Mouse (Mus musculus): Measurements from ENCODE around the gene Zfp638. TPM values are rescaled to one million over a fixed set of nuclear protein-coding genes. Genes with fewer than 3 reads are reported as not detected.
"Not testable (repeated sequence)": the region's sequence is repeated elsewhere in the genome, so short reads cannot be mapped to it uniquely, and the experiment has no call there.

The Zfp638 gene
- polyA plus RNA-seq, 1 experiment from 2014 or later = 102 TPM

GRCm38 (mm10) chr6:84009172-84009872 is 142.4 kb downstream of the Zfp638 start:
- Histone ChIP-seq H3K36me3 (ENCODE audit: control insufficient read depth, insufficient read depth, low read length) (no peaks in the 10 kb centered on the region), H3K4me3 (ENCODE audit: low read depth, low read length) (peak overlapping the region; percentile 32; the same call in 1 of the 2 replicates), H3K4me1 (ENCODE audit: control insufficient read depth, insufficient read depth, low read length) (peaks cover 25% of the 10 kb centered on the region), H3K9me3 (ENCODE audit: control insufficient read depth, low read length) (no peaks in the 10 kb centered on the region), H3K4me2 (ENCODE audit: low read depth) (peak overlapping the region; percentile 71), H3K9ac (ENCODE audit: low read length) (no peak overlapping the region), H3K27me3 (ENCODE audit: control insufficient read depth, insufficient read depth, low read length) (0 out of 2 replicates have a peak, but pooled peaks cover 3% of the 10 kb centered on the region), H3K27ac (ENCODE audit: low read depth, low read length) (0 out of 2 replicates have a peak overlapping the region, but pooled peaks have one; percentile 63)
- ATAC-seq (ENCODE audit: insufficient read depth, low FRiP score, low TSS enrichment) (no peak), DNase-seq (ENCODE audit: low spot score) (no peak)
- WGBS = 22% methylated on average over 8 of the region's 8 CpGs

GRCm38 (mm10) chr6:84009915-84010302 is 143.0 kb downstream of the Zfp638 start:
- H3K27ac ChIP-seq (ENCODE audit: low read depth, low read length) = peak overlapping the region; percentile 63; the same call in 1 of the 2 replicates

GRCm38 (mm10) chr6:84010303-84011225 is 143.7 kb downstream of the Zfp638 start:
- DNase-seq (ENCODE audit: low spot score) = no peak

More at GRCm38 (mm10) chr6:84009915-84010302, 143.0 kb downstream of the Zfp638 start:
- Histone ChIP-seq H3K9me3 (ENCODE audit: control insufficient read depth, low read length) (no peaks in the 10 kb centered on the region), H3K9ac (ENCODE audit: low read length) (no peak overlapping the region), H3K36me3 (ENCODE audit: control insufficient read depth, insufficient read depth, low read length) (no peaks in the 10 kb centered on the region), H3K27me3 (ENCODE audit: control insufficient read depth, insufficient read depth, low read length) (0 out of 2 replicates have a peak, but pooled peaks cover 3% of the 10 kb centered on the region), H3K4me1 (ENCODE audit: control insufficient read depth, insufficient read depth, low read length) (peaks cover 25% of the 10 kb centered on the region), H3K4me2 (ENCODE audit: low read depth) (peak overlapping the region; percentile 3; the same call in 1 of the 2 replicates), H3K4me3 (ENCODE audit: low read depth, low read length) (no peak overlapping the region)
- no peak; the same call in 1 of the 2 replicates for ATAC-seq (ENCODE audit: insufficient read depth, low FRiP score, low TSS enrichment)
- peak; percentile 48 for DNase-seq (ENCODE audit: low spot score)
- 13% methylated on average over 4 of the region's 4 CpGs for WGBS

GRCm38 (mm10) chr6:84014961-84015683 is 148.2 kb downstream of the Zfp638 start:
- H3K4me2 ChIP-seq (ENCODE audit: low read depth); H3K9me3 ChIP-seq (ENCODE audit: control insufficient read depth, low read length); DNase-seq (ENCODE audit: low spot score); H3K36me3 ChIP-seq (ENCODE audit: control insufficient read depth, insufficient read depth, low read length); ATAC-seq (ENCODE audit: insufficient read depth, low FRiP score, low TSS enrichment); H3K9ac ChIP-seq (ENCODE audit: low read length); H3K4me3 ChIP-seq (ENCODE audit: low read depth, low read length); H3K4me1 ChIP-seq (ENCODE audit: control insufficient read depth, insufficient read depth, low read length); H3K27me3 ChIP-seq (ENCODE audit: control insufficient read depth, insufficient read depth, low read length); H3K27ac ChIP-seq (ENCODE audit: low read depth, low read length): not testable (repeated sequence)
- 69% methylated on average over 4 of the region's 4 CpGs for WGBS

More at GRCm38 (mm10) chr6:84010303-84011225, 143.7 kb downstream of the Zfp638 start:
- Histone ChIP-seq H3K27me3 (ENCODE audit: control insufficient read depth, insufficient read depth, low read length) (0 out of 2 replicates have a peak, but pooled peaks cover 3% of the 10 kb centered on the region), H3K9me3 (ENCODE audit: control insufficient read depth, low read length) (no peaks in the 10 kb centered on the region), H3K4me3 (ENCODE audit: low read depth, low read length) (no peak overlapping the region), H3K4me1 (ENCODE audit: control insufficient read depth, insufficient read depth, low read length) (peaks cover 25% of the 10 kb centered on the region), H3K27ac (ENCODE audit: low read depth, low read length) (peak overlapping the region; percentile 63), H3K4me2 (ENCODE audit: low read depth) (peak overlapping the region; percentile 3; the same call in 1 of the 2 replicates), H3K9ac (ENCODE audit: low read length) (no peak overlapping the region), H3K36me3 (ENCODE audit: control insufficient read depth, insufficient read depth, low read length) (no peaks in the 10 kb centered on the region)
- WGBS = 35% methylated on average over 8 of the region's 8 CpGs
- ATAC-seq (ENCODE audit: insufficient read depth, low FRiP score, low TSS enrichment) = peak; percentile 65

- H3K36me3 ChIP-seq (ENCODE audit: control insufficient read depth, insufficient read depth, low read length) = no peaks in the 10 kb centered on the region
- H3K27me3 ChIP-seq (ENCODE audit: control insufficient read depth, insufficient read depth, low read length) = peaks cover 2% of the 10 kb centered on the region; the same call in 1 of the 2 replicates
- no peak overlapping the region for H3K27ac ChIP-seq (ENCODE audit: low read depth, low read length)
- no peak overlapping the region for H3K4me3 ChIP-seq (ENCODE audit: low read depth, low read length)
- H3K9ac ChIP-seq (ENCODE audit: low read length) = no peak overlapping the region
- DNase-seq (ENCODE audit: low spot score) (no peak), ATAC-seq (ENCODE audit: insufficient read depth, low FRiP score, low TSS enrichment) (no peak)
- no peak overlapping the region for H3K4me2 ChIP-seq (ENCODE audit: low read depth)
- no peaks in the 10 kb centered on the region; the same call in 1 of the 2 replicates for H3K4me1 ChIP-seq (ENCODE audit: control insufficient read depth, insufficient read depth, low read length)
- no peaks in the 10 kb centered on the region for H3K9me3 ChIP-seq (ENCODE audit: control insufficient read depth, low read length)
- 88% methylated on average over 7 of the region's 7 CpGs for WGBS
These were observed 149.9 kb downstream of the Zfp638 start for GRCm38 (mm10) chr6:84016851-84017250.

GRCm38 (mm10) chr6:84017392-84017791 is 150.5 kb downstream of the Zfp638 start:
- no peak overlapping the region for H3K4me3 ChIP-seq (ENCODE audit: low read depth, low read length)
- H3K27me3 ChIP-seq (ENCODE audit: control insufficient read depth, insufficient read depth, low read length) = peaks cover 2% of the 10 kb centered on the region; the same call in 1 of the 2 replicates
- WGBS = 51% methylated on average over 3 of the region's 3 CpGs
- no peak for DNase-seq (ENCODE audit: low spot score)
- no peak overlapping the region for H3K27ac ChIP-seq (ENCODE audit: low read depth, low read length)
- H3K4me1 ChIP-seq (ENCODE audit: control insufficient read depth, insufficient read depth, low read length) = no peaks in the 10 kb centered on the region; the same call in 1 of the 2 replicates
- H3K9ac ChIP-seq (ENCODE audit: low read length) = no peak overlapping the region
- H3K4me2 ChIP-seq (ENCODE audit: low read depth) = no peak overlapping the region
- no peaks in the 10 kb centered on the region for H3K36me3 ChIP-seq (ENCODE audit: control insufficient read depth, insufficient read depth, low read length)
- no peaks in the 10 kb centered on the region for H3K9me3 ChIP-seq (ENCODE audit: control insufficient read depth, low read length)
- ATAC-seq (ENCODE audit: insufficient read depth, low FRiP score, low TSS enrichment) = no peak

GRCm38 (mm10) chr6:84018906-84019550 is 152.1 kb downstream of the Zfp638 start:
- H3K4me3 ChIP-seq (ENCODE audit: low read depth, low read length) = peak overlapping the region; percentile 24
- WGBS = 4% methylated on average over 28 of the region's 28 CpGs
- H3K36me3 ChIP-seq (ENCODE audit: control insufficient read depth, insufficient read depth, low read length) = no peaks in the 10 kb centered on the region
- H3K9me3 ChIP-seq (ENCODE audit: control insufficient read depth, low read length) = no peaks in the 10 kb centered on the region
- ATAC-seq (ENCODE audit: insufficient read depth, low FRiP score, low TSS enrichment) (no peak), DNase-seq (ENCODE audit: low spot score) (peak; percentile 53)
- H3K4me1 ChIP-seq (ENCODE audit: control insufficient read depth, insufficient read depth, low read length) = no peaks in the 10 kb centered on the region; the same call in 1 of the 2 replicates
- H3K27ac ChIP-seq (ENCODE audit: low read depth, low read length) = no peak overlapping the region
- peak overlapping the region; percentile 27 for H3K9ac ChIP-seq (ENCODE audit: low read length)
- peak overlapping the region; percentile 42 for H3K4me2 ChIP-seq (ENCODE audit: low read depth)
- peaks cover 2% of the 10 kb centered on the region; the same call in 1 of the 2 replicates for H3K27me3 ChIP-seq (ENCODE audit: control insufficient read depth, insufficient read depth, low read length)
